Mouse (Mus musculus): Measurements from ENCODE around the gene Dnajc25.
A peak's percentile ranks its signal among the peaks of the same experiment; 100 is the strongest.

The Dnajc25 gene

GRCm38 (mm10) chr4:58994762-58995161 is at the start of gene Dnajc25:
TSS of gene Dnajc25 (plus strand) at chr4:58995062.
- no peak for DNase-seq (ENCODE audit: low spot score)

- DNase-seq (ENCODE audit: low spot score): no peak
These were observed 46.5 kb upstream of the Dnajc25 start for GRCm38 (mm10) chr4:58948391-58948790.

- DNase-seq (ENCODE audit: low spot score): no peak
These were observed 42.2 kb upstream of the Dnajc25 start for GRCm38 (mm10) chr4:58952630-58953029.

GRCm38 (mm10) chr4:58961719-58962118 is 33.1 kb upstream of the Dnajc25 start:
- DNase-seq (ENCODE audit: low spot score): no peak

- no peak for DNase-seq (ENCODE audit: low spot score)
These were observed 31.6 kb upstream of the Dnajc25 start for GRCm38 (mm10) chr4:58963271-58963670.

- DNase-seq (ENCODE audit: low spot score): no peak
These were observed 29.7 kb upstream of the Dnajc25 start for GRCm38 (mm10) chr4:58965136-58965535.

GRCm38 (mm10) chr4:58970678-58971077 is 24.2 kb upstream of the Dnajc25 start:
- no peak for DNase-seq (ENCODE audit: low spot score)

- DNase-seq (ENCODE audit: low spot score): no peak
These were observed 19.2 kb upstream of the Dnajc25 start for GRCm38 (mm10) chr4:58975711-58976110.

- DNase-seq (ENCODE audit: low spot score): no peak
These were observed 13.4 kb upstream of the Dnajc25 start for GRCm38 (mm10) chr4:58981421-58981820.

- DNase-seq (ENCODE audit: low spot score): no peak
These were observed 12.1 kb upstream of the Dnajc25 start for GRCm38 (mm10) chr4:58982806-58983205.

GRCm38 (mm10) chr4:58985157-58985648 is 9.7 kb upstream of the Dnajc25 start:
- peak; percentile 84 for DNase-seq (ENCODE audit: low spot score)

GRCm38 (mm10) chr4:58986540-58987190 is 8.2 kb upstream of the Dnajc25 start, which contains the start of gene Ptgr1:
TSS of gene Ptgr1 (minus strand) at chr4:58987119.
- DNase-seq (ENCODE audit: low spot score): peak; percentile 87

GRCm38 (mm10) chr4:58989303-58989898 is 5.5 kb upstream of the Dnajc25 start:
- no peak for DNase-seq (ENCODE audit: low spot score)

- DNase-seq (ENCODE audit: low spot score): no peak
These were observed 4.0 kb upstream of the Dnajc25 start for GRCm38 (mm10) chr4:58990609-58991434.

GRCm38 (mm10) chr4:58992195-58992594 is 2.7 kb upstream of the Dnajc25 start:
- no peak for DNase-seq (ENCODE audit: low spot score)

- DNase-seq (ENCODE audit: low spot score): no peak
These were observed 410 bp downstream of the Dnajc25 start for GRCm38 (mm10) chr4:58995251-58995693.

- peak; percentile 39 for DNase-seq (ENCODE audit: low spot score)
These were observed 2.2 kb downstream of the Dnajc25 start for GRCm38 (mm10) chr4:58997081-58997480.

GRCm38 (mm10) chr4:58998688-58999087 is 3.8 kb downstream of the Dnajc25 start:
- DNase-seq (ENCODE audit: low spot score): no peak

- DNase-seq (ENCODE audit: low spot score): peak; percentile 75
These were observed 4.8 kb downstream of the Dnajc25 start for GRCm38 (mm10) chr4:58999686-59000085.

- DNase-seq (ENCODE audit: low spot score): peak; percentile 59
These were observed 5.8 kb downstream of the Dnajc25 start for GRCm38 (mm10) chr4:59000614-59001013.

- peak; percentile 96 for DNase-seq (ENCODE audit: low spot score)
These were observed 8.3 kb downstream of the Dnajc25 start, which contains the start of gene Gm20503 for GRCm38 (mm10) chr4:59002948-59003805. TSS of gene Gm20503 (plus strand) at chr4:59003210.

- no peak for DNase-seq (ENCODE audit: low spot score)
These were observed 8.9 kb downstream of the Dnajc25 start for GRCm38 (mm10) chr4:59003806-59004200.

All from embryo, embryonic 10 days (tissue).